8 mouse cellular contexts compared by ENCODE assay signal in genomic region chr6:124738511-124739023, GRCm38 (mm10). TPM values are rescaled to one million over a fixed set of nuclear protein-coding genes. Genes with fewer than 3 reads are reported as not detected.
DNase-seq lines count a peak whose midpoint lies in the region; ATAC-seq lines count a peak whose summit lies in the region.

TSS of gene Ptpn6 (minus strand) at chr6:124738714.

- ATAC-seq in heart, embryonic 15.5 days (replicated peaks; ENCODE audit: insufficient number of reproducible peaks, insufficient read depth, low FRiP score, low read depth), result no peak
- ATAC-seq in megakaryocyte progenitor cell, adult 5-6 weeks (replicated peaks; ENCODE audit: poor library complexity), result peak; percentile 30

- H3K4me1 ChIP-seq in heart, embryonic 15.5 days (replicated peaks), result peaks cover 26% of the 10 kb centered on the region

- no peaks in the 10 kb centered on the region for H3K27me3 ChIP-seq in heart, embryonic 15.5 days

- H3K4me2 ChIP-seq in heart, embryonic 15.5 days, result peak within 1 kb of the TSS; percentile 8; the same call in 1 of the 2 replicates

- H3K27ac ChIP-seq in heart, embryonic 15.5 days, result 0 out of 2 replicates have a peak within 1 kb of the TSS, but pooled peaks have one; percentile 13

- H3K36me3 ChIP-seq in heart, embryonic 15.5 days, result peaks cover 8% of the 10 kb centered on the region; the same call in 1 of the 2 replicates

- H3K9me3 ChIP-seq in heart, embryonic 15.5 days (replicated peaks), result no peaks in the 10 kb centered on the region

- WGBS in heart, embryonic 15.5 days, result 33% methylated on average over 15 of the region's 15 CpGs
- 7% methylated on average over 15 of the region's 15 CpGs for WGBS in large intestine, adult 2 months

- no peak within 1 kb of the TSS; the same call in 1 of the 2 replicates for H3K4me3 ChIP-seq in heart, embryonic 15.5 days

- DNase-seq in gastrocnemius, postnatal 25 days, result peak; percentile 31
- no peak for DNase-seq in gastrocnemius, adult 18-20 months (ENCODE audit: low spot score)
- peak; percentile 30 for DNase-seq in T-cell, adult 2 months (ENCODE audit: low spot score)
- DNase-seq in large intestine, adult 2 months (ENCODE audit: low read depth, low spot score), result peak; percentile 91
- DNase-seq in thymus, postnatal 25 days, result peak; percentile 58
- no peak for DNase-seq in left cerebral cortex, adult 8-10 months (ENCODE audit: low spot score in 2 of 2)

- no peak within 1 kb of the TSS for H3K9ac ChIP-seq in heart, embryonic 15.5 days

RNA-seq across cellular contexts. Expression of gene Ptpn6, which starts in this region (rescaled TPM):
- total RNA-seq in gastrocnemius, postnatal 25 days (2021), result 1 to 10 TPM; 1.5 to 2.2 TPM
- 1 to 10 TPM in 1 of 2 experiments, under 1 TPM in 1; 0.90 to 1.1 TPM for total RNA-seq in gastrocnemius, adult 18-20 months (2021)
- 5.6 and 21.1 TPM in 2 replicates for polyA plus RNA-seq in heart, embryonic 15.5 days (2015; fragmentation: Nextera tagmentation; extraction: Ambion mirVana)
- 35.0 and 38.7 TPM in 2 replicates for polyA plus RNA-seq in large intestine, adult 2 months (2012; rRNA removed)
- 115 and 121 TPM in 2 replicates for total RNA-seq in megakaryocyte progenitor cell, adult 5-6 weeks (2015)
- total RNA-seq in megakaryocyte progenitor cell, adult 5-6 weeks (2017), result 398 and 466 TPM in 2 replicates
- total RNA-seq in left cerebral cortex, adult 8-10 months (2022), result 10 to 100 TPM in 2 of 4 experiments, 1 to 10 TPM in 2; 2.3 to 15.0 (median 7.9) TPM

Comparison
In these comparisons a context has a peak if more than half of its experiments do, and no peak if none do; other contexts are left out.
1. RNA of gene Ptpn6 (total RNA-seq): 115 to 466 TPM in megakaryocyte progenitor cell, adult 5-6 weeks; 2.3 to 15.0 TPM in left cerebral cortex, adult 8-10 months, 1.5 to 2.2 TPM in gastrocnemius, postnatal 25 days and 0.90 to 1.1 TPM in gastrocnemius, adult 18-20 months; every median in the first group is over 4 times any median in the second.
2. DNase-seq: peak in gastrocnemius, postnatal 25 days (single experiment), T-cell, adult 2 months (single experiment), large intestine, adult 2 months (single experiment) and thymus, postnatal 25 days (single experiment); none in gastrocnemius, adult 18-20 months (single experiment) and left cerebral cortex, adult 8-10 months (0 of 2).